Mouse (Mus musculus): ENCODE data around the gene Cdh12.
A peak's percentile ranks its signal among the peaks of the same experiment; 100 is the strongest.

The Cdh12 gene

DNA sequence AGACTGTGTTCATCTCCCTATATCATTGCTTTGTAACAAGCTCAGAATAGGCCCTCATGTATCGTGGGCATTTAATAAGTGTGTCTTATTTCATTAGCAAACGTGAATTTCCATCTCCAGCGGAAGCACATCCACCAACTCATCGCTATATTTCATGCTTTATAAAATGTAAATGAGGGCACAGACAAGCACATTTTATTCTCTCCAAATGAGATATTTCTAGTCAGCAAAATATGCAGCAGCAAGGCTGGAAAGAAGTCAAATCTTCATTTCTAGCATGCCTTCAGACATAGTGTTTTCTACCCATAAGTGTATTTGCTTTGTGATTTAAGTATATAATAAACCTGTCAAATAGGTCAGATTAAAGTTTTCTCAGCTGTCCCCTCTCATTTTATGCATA, 262.8 kb downstream of the Cdh12 start:
- no peak for DNase-seq (ENCODE audit: low spot score)

GRCm38 (mm10) chr15:20772289-20772688, 323.2 kb downstream of the Cdh12 start:
- DNase-seq (ENCODE audit: low spot score), result no peak

GRCm38 (mm10) chr15:20773423-20773822, 324.4 kb downstream of the Cdh12 start:
- DNase-seq (ENCODE audit: low spot score), result no peak

DNA sequence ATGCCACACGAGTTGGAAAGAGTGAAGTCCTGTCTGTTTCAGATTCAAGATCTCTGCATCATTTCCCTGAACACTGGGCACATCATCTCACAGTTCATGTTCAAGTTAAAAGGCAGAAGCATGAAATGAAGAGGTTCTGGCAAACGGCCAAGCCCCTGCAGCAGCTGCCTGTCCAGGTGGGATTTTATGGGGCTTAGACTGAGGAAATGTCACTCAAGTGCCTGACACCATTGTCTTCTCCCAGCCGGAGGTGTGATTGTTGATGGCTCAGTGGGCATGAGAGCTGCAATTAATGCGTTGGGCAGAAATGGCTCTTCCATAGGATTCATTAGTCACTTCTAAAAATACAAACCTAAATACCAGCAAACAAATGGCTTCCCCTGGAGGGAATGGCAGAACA, 347.9 kb downstream of the Cdh12 start:
- peak; percentile 64 for DNase-seq (ENCODE audit: low spot score)

DNA sequence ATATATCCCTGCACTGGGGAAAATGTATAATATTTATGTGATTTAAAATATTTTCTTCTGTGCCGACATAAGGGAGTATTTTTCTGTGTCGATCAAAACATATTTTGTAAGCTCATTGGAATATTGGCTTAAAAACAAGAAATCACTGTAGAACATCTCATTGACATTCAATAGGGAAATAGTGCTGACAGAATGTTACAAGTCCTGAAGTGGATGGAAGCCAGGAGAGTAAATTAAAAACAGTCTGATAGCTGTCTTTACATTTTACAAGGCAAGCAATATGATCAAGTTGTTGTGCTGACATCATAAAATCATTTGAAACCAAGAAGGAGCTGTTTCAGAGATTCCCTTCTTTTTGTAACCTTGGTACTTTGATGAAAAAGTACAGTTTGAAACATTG, 349.5 kb downstream of the Cdh12 start:
- no peak for DNase-seq (ENCODE audit: low spot score)

GRCm38 (mm10) chr15:20835887-20836286, 386.8 kb downstream of the Cdh12 start:
- peak; percentile 48 for DNase-seq (ENCODE audit: low spot score)

DNA sequence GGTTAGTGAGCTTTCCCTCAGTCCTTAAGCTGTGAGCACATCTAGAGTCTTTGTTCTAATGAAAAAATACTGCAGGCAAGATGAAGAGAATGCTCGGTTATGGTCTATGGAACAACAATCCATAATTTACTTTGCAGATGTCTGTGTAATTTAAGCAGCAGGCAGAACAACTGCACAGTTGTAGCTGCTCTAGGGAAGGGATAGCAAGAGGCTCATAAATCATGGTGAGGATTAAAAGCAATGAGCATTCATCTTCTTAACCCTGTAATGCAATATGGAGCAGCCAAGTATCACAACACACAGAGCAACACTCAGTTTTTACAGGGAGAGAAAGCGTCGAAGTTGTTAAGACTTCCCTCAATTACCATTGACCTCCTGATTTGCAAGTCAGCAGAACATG, 387.9 kb downstream of the Cdh12 start:
- DNase-seq (ENCODE audit: low spot score), result peak; percentile 9

- DNase-seq (ENCODE audit: low spot score), result no peak
Measured at GRCm38 (mm10) chr15:20841479-20841878, 392.4 kb downstream of the Cdh12 start.

GRCm38 (mm10) chr15:20863076-20863475, 414.0 kb downstream of the Cdh12 start:
- no peak for DNase-seq (ENCODE audit: low spot score)

DNA sequence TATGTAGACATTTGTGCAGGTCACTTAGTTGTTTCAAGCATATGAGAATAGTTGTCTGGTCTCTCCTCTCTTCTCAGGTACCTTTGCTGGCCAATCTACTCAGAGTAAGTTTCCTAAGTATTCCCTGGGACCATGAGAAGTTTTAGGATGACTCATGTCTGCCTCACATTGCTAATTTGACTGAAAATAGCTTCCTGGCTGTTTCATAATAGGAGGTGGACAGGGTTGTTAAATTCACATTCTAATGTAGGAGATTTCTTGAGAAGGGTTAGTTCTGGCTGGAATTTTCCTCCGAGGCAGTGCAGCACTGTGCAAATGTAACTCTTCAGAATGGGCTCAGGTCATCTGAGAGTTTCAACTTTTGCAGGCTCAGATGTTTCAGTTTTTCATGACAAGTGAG, 423.5 kb downstream of the Cdh12 start:
- no peak for DNase-seq (ENCODE audit: low spot score)

GRCm38 (mm10) chr15:20876993-20877392, 427.9 kb downstream of the Cdh12 start:
- DNase-seq (ENCODE audit: low spot score), result no peak

- no peak for DNase-seq (ENCODE audit: low spot score)
Measured at GRCm38 (mm10) chr15:20893471-20893870, 444.4 kb downstream of the Cdh12 start.

- DNase-seq (ENCODE audit: low spot score), result no peak
Measured at GRCm38 (mm10) chr15:20902568-20902967, 453.5 kb downstream of the Cdh12 start.

- no peak for DNase-seq (ENCODE audit: low spot score)
Measured at GRCm38 (mm10) chr15:20928221-20928620, 479.2 kb downstream of the Cdh12 start.

GRCm38 (mm10) chr15:20944000-20944399, 494.9 kb downstream of the Cdh12 start:
- no peak for DNase-seq (ENCODE audit: low spot score)

DNA sequence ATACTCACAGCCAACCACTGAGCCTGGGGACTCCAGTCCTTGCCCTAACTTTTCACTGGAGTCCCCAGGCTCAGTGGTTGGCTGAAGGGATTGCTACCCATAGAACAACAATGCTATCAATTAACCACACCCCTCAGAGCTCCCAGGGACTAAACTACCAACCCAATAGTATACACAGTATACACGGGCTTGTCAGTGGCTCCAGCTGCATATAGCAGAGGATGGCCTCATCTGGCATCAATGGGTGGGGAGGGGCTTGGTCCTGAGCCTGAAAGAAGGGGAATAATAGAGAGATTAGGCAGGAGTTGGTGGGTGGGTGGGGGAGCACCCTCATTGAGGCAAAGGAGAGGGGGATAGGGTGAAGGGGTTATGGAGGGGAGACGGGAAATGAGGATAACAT, 518.4 kb downstream of the Cdh12 start:
- no peak for DNase-seq (ENCODE audit: low spot score)

DNA sequence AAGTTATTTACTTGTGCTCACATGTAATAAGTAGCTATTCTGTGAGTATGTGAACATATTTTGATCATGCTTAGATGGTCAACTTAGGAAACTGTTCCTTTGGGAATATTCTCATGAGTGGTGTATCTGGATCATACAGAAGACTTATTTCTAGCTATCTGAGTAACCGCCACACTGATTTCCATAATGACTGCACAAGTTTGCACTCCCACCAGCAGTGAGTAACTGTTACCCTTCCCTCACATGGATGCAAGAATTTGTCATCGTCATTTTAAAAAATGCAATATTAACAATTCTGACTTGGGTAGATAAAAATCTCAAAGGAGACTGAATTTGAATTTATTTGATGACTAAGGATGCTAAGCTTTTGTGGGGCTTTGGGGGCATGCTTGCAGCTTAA, 522.0 kb downstream of the Cdh12 start:
- DNase-seq (ENCODE audit: low spot score), result no peak

- DNase-seq (ENCODE audit: low spot score), result no peak
Measured at GRCm38 (mm10) chr15:21000541-21000940, 551.5 kb downstream of the Cdh12 start.

GRCm38 (mm10) chr15:21007931-21008330, 558.9 kb downstream of the Cdh12 start:
- no peak for DNase-seq (ENCODE audit: low spot score)

DNA sequence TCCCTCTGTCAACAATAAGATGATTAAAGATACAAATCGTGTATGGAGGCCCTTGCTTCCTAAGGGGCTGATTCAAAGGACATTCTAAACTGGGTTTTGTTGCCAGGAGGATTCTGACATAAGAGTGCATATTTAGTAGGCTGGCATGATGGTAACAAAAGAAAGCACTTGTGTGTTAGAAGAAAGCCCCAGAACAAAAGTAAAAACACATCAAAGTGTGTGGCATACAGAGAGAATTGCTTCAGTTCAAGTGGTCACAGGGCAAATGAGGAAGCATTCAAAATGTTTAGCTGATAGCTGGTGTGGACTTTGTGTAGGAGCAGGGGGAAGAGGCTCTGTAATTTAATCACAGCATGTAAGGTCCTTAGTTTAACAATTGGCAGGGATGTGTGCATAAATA, 559.4 kb downstream of the Cdh12 start:
- DNase-seq (ENCODE audit: low spot score), result no peak

DNA sequence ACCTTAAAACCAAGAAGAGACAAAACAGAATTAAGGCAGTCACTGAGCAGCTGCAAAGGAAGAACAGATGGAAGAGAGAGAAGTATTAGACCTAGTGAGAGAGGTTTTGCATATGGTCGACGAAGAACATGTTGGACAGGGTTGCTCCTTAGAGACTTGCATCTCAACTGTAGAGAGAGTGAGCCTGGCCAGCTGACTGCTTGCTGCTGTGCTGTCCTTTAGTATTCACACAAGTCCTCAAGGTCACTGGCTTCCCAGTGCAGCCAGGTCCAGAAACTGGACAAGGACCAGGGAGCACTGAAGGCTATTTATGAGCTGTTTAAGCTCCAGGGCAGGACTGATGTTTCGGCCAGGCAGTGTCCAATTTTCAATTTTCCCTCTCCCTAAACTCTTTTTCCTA, 559.9 kb downstream of the Cdh12 start:
- peak; percentile 5 for DNase-seq (ENCODE audit: low spot score)

GRCm38 (mm10) chr15:21063683-21064082, 614.6 kb downstream of the Cdh12 start:
- no peak for DNase-seq (ENCODE audit: low spot score)

DNA sequence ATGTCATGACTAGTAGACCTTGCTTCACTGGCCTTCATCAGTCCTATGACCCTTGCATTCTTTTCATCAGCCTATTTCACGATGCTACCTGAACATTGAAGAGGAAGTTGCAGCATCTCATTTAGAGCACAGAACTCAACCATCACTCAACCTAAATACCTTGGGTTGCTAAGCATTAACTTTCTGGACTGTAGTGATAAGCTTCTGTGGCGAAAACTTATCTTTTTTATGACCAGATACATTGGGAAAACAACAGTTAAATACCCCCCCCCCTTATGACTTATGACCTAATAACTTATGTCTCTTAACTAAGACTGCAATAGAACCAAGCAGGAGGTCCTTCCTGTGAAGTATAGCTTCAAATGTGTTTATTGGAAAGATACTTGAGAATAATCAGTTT, 620.2 kb downstream of the Cdh12 start:
- no peak for DNase-seq (ENCODE audit: low spot score)

GRCm38 (mm10) chr15:21092824-21093223, 643.8 kb downstream of the Cdh12 start:
- no peak for DNase-seq (ENCODE audit: low spot score)

Measured in retina, embryonic 14.5 days (tissue).